Mouse (Mus musculus): ENCODE data around the gene Cadm1.

Gene Cadm1

DNA sequence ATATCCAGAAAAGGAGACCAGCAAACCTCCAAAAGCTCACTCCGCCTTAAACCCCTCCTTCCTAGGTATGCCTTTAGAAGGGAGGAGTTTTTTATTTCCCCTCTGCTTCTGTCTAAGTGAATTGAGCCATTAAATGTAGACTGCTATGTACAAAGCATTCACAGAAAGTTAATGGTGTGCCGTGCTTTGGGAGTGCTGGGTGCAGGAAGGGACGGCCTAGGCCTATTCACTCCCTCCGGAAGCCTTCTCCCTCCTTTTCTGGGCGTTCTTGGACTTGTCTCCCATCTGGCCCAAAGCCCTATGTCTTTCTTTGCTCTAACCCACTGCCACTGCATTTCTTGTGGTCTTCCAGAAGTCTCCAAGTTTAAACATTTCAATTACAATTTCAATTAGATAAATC is 268.5 kb downstream of the Cadm1 start:
- DNase-seq (ENCODE audit: low read depth, low spot score), result no peak

DNA sequence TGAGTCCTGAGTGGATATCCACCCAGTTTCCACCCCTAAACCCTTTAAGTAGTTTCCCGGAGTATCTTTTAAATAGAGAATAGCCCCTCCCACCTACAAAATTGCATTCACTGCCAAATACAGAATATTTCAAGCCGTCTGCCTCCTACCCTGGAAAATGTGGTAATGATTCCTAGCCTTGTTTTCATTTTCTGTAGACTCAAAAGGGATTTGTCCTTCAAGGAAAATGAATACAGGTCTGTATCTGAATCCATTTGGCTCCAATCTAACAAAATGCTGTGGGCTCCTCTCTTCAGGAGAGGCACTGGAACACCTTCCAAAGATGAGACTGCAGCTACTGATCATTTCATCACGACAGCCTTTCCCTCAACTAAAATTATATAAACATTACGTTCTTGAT is 271.3 kb downstream of the Cadm1 start:
- DNase-seq (ENCODE audit: low read depth, low spot score), result no peak

DNA sequence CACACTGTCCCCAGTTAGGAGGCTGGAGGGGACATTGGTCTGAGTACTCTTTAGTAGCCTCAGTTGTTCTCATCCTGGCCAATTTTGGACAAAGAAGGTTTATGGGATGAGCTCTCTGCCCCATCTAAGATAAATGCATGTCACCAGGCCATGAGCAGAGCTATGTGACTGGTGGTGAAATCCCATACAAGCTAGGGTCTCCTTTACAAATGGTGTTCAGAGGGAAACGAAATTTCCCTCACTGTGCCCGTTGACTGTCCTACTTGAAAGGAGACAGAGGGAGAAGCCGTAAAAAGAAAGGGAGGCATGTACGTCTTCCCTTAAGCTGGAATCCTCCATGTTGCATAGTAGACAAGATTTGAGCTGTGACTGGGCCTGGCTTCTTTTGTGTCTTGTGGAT is 272.6 kb downstream of the Cadm1 start:
- DNase-seq (ENCODE audit: low read depth, low spot score), result no peak

GRCm38 (mm10) chr9:47803531-47804105 is 273.6 kb downstream of the Cadm1 start:
- DNase-seq (ENCODE audit: low read depth, low spot score), result no peak

DNA sequence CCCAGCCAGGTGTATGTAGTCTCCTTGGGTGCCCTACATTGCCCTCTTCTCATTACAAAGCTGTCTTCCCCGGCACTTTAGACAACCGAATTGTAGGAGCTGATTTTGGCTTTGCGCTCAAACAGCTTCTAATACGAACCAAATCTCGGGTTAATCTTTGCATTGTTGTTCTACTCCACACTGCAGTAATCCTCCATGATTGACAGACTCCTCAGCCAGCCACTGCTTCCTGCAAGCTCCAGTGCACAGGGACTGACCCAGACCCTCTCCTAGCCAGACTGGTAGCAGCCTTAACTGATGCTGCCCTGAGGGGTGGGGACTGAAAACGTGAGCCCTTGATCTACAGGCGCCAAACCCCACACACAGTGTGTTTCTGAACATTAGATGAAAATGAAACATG is 275.7 kb downstream of the Cadm1 start:
- no peak for DNase-seq (ENCODE audit: low read depth, low spot score)

- DNase-seq (ENCODE audit: low read depth, low spot score), result no peak
Measured at GRCm38 (mm10) chr9:47825668-47826067, 295.7 kb downstream of the Cadm1 start.

- DNase-seq (ENCODE audit: low read depth, low spot score), result peak; percentile 54
Measured at GRCm38 (mm10) chr9:47828762-47829161, 298.8 kb downstream of the Cadm1 start.

- no peak for DNase-seq (ENCODE audit: low read depth, low spot score)
Measured at GRCm38 (mm10) chr9:47829204-47829603, 299.2 kb downstream of the Cadm1 start.

DNA sequence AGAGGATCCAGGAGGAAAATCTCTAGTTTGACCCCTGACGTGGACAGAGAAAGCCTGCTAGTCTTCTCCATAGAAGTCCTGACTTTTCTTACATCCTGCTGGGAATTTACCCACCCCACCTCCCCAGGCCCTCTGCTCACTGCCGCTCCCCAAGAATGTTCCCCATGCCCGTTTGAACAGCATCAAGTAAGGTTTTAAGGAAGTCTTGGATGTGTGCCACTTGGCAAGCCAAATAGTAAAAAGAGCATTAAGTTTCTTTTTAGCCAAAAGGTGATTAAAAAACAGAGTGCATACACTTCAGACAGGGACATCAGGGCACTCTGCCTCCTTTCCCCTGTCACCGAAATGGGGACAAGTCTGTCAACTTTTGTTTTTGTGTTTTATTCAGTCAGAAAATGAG is 299.9 kb downstream of the Cadm1 start:
- DNase-seq (ENCODE audit: low read depth, low spot score), result no peak

GRCm38 (mm10) chr9:47831412-47831811 is 301.4 kb downstream of the Cadm1 start:
- no peak for DNase-seq (ENCODE audit: low read depth, low spot score)

- DNase-seq (ENCODE audit: low read depth, low spot score), result no peak
Measured at GRCm38 (mm10) chr9:47838170-47838569, 308.2 kb downstream of the Cadm1 start.

- no peak for DNase-seq (ENCODE audit: low read depth, low spot score)
Measured at GRCm38 (mm10) chr9:47838890-47839691, 309.1 kb downstream of the Cadm1 start.

DNA sequence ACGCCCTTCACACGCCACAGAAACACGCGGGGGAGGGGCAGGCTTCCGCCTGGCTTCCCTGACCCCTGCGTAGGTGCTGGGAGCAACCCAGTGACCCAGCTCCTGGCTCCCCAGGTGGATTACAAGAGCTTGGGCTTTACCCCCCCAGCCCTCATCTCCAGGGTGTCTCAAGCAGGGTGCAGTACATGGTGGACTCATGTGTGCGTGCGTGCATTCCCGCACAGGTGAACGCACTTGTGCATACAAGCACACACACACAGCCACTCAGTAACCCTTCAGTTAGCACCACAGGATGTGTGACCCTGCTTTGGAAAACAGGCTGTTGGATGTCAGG is 309.7 kb downstream of the Cadm1 start:
- DNase-seq (ENCODE audit: low read depth, low spot score), result no peak

DNA sequence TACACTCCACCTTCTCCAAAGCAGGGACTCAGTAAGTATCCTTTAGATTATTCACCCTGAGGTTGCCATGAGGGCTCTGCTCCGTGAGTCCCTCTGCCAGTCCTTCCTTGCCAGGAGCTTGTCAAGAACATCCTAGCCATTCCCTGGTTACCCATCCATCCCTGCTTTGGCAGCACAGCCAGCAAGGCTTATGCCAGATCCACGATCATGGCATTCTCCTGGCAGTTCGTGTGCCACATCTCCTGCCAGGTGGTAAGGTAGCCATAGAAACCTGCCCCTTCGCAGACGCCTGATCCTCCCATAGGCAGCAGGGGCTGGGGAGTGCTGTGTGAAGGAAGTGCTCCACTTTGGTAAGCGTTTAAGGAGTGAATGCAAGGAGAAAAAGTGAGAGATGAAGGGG is 313.4 kb downstream of the Cadm1 start:
- no peak for DNase-seq (ENCODE audit: low read depth, low spot score)

DNA sequence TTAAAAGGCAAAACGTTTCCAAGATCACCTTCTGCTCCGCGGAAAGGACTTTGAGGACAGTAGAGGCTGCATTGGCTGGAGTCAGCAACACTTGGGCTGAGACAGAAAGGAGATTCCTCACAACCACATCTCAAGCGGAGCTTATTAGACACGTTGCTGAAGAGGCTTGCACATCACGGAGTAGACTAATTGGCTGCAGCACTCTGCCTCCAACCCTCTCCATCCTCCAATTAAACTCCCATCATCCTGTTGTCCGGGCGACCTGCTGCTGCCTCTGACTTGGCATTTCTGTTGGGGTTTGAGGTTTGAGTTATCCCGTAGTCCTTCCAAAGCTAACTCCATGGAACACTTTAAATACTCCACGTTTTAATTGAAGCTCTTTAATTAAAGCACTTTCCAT is 316.3 kb downstream of the Cadm1 start:
- no peak for DNase-seq (ENCODE audit: low read depth, low spot score)

DNA sequence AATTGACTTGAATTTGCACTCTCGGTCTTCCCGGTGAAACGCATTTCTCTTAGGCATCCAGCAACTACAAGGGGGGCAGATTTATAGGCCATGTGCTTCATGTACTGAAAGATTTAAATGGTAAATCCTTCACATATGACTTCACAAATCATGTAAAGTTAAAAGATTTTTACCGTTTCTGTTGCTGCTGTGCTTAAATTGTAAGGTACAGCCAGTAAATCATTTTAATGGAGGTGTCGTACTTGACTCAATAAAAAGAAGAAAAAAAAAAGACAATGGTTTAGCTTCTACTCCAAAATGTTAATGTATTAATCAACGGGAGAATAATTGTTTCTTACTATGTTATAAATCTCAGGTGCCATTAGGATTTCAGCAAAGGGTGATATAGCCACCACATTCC is 317.0 kb downstream of the Cadm1 start:
- DNase-seq (ENCODE audit: low read depth, low spot score), result no peak

- no peak for DNase-seq (ENCODE audit: low read depth, low spot score)
Measured at GRCm38 (mm10) chr9:47847797-47848196, 317.8 kb downstream of the Cadm1 start.

GRCm38 (mm10) chr9:47848745-47849144 is 318.8 kb downstream of the Cadm1 start:
- no peak for DNase-seq (ENCODE audit: low read depth, low spot score)

DNA sequence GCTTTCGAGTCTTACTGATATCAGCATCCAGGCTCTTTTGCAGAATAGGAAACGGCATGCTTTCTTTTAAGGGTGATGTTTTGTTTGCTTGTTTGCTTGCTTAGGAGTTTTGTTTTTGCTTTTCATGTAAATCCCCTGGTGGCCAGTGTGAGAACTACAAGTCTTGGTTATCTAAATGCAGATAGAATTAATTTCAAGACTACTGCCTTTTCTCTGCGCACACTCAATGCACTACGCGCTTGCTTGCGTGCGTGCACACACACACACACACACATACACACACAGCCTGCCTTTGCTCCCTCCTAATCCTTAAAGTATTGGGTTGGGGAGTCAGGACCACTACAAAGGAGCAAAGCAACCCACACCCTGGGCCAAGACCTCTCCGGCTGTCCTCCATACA is 326.3 kb downstream of the Cadm1 start:
- DNase-seq (ENCODE audit: low read depth, low spot score), result no peak

DNA sequence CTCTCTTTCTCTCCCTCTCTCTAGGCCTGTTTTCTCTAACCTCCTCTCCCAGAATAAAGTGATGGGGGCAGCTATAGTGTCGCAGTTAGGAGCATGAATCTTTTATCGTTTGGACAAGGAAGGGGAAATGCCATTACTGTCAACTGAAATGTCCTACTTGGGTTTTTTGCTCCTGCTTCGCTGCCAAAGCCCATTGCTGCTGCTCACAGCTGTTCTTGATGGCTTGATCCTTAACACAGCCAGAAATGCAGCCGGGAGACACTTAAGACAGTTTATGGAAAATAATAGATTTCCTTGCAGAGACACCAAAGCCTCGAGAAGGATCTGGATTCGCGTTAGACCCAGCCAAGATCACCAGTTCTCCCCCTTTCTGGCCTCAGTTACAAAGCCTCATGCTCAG is 327.3 kb downstream of the Cadm1 start:
- no peak for DNase-seq (ENCODE audit: low read depth, low spot score)

- DNase-seq (ENCODE audit: low read depth, low spot score), result no peak
Measured at GRCm38 (mm10) chr9:47858134-47858533, 328.2 kb downstream of the Cadm1 start.

DNA sequence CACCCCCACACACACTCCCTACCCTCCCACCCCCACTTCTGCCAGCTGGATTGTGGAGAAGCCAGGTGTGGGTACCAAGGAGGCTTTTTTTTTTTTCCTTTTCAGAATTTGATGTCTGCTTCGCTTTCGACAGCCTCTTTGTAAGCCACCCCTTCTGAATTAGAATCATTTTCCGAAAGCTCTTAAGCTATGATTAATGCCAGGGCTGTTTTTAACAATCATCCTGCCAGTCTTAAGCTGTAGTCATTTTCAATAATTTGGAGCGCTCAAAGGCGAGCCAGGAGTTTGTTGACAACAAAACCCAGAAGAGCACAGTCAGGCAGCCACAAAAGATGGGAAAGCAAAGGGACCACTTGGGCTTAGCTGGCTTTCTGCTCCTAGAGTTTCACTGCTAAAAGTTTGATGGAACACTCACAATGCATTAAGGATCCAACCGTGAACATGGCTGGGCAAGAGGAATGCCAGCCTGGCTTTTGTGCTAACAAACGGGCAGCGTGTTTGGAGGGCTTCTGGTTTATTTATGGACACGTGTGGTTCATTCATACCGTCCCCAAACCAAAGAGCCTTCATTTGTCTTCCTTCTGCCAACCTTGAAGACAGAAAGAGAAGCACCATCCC is 328.9 kb downstream of the Cadm1 start:
- no peak for DNase-seq (ENCODE audit: low read depth, low spot score)

GRCm38 (mm10) chr9:47860994-47861393 is 331.0 kb downstream of the Cadm1 start:
- no peak for DNase-seq (ENCODE audit: low read depth, low spot score)
